Mouse (Mus musculus) G1E-ER4 (cell line): ENCODE measurements around the gene Itga9. TPM values are rescaled to one million over a fixed set of nuclear protein-coding genes. Genes with fewer than 3 reads are reported as not detected.

Experiments used
- GATA1 ChIP-seq: IDR thresholded peaks from one replicate; pipeline ENCODE4 v1.8.0; 2012; ENCODE audit warnings: low read length, inconsistent platforms
- polyA plus RNA-seq: library from polyadenylated mRNA; stranded (reverse); fragments of >175 nt; gene quantifications from 2 replicates; pipeline ENCODE4 v1.2.3, GENCODE M21; 2012

The Itga9 gene
- polyA plus RNA-seq, 1 experiment = not detected

DNA sequence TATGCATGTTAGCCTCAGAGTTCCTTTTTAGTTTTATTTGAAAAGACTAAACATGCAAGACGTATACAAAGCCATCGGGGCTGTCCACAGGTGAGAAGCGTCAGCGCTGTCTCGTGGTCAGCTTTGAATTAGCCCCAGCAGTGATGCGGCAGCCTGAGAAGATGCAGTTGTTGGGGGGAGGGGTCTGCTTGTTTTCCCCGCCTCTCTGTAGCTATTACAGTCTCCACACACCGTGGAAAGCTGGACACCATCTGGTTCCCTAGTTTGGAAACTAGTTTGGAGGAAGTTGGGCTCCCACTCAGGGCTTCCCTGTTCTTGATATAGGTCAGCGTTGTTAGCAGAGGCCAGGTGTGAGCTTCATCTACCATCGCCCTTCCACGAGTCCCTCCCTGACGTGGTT, 266.5 kb downstream of the Itga9 start:
- TF ChIP-seq GATA1 = no peak

DNA sequence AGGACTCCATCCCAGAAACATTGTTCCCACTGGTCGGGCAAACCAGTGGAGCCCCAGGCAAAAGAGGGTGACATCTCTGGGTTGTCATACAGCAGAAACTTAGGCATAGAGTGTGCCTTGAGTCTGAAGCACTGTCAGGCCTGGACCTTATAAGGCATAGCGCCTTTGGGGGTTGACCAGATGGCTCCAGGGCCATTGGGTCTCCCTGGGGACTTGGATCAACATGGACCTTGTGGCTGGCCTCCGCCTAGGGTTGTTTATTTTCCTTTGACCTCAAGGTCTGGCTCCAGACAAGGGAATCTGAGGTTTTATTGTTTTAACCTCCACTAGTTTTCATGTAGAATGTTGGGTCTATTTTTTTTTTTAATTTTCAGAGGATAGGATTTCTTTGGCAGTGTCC, 267.1 kb downstream of the Itga9 start:
- TF ChIP-seq GATA1 = no peak

DNA sequence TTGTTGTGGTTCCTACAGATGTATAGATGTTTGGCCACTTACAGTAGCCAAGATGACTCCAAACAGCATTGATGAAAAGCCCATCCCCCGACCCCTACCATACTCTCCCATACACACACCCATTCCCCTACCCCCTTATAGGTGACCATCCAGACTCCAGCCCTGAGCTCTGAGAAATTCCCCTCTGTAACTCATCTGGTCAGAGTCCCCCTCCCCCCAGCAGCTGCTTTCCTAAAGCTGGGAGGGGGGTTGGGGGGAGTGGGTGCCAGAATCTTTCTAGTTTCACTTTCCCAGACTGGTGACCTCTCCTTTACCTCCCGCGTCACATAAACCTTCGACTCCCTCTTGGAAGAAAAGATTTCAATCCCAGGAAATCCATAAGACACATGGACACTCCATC, 269.2 kb downstream of the Itga9 start:
- no peak for TF ChIP-seq GATA1

DNA sequence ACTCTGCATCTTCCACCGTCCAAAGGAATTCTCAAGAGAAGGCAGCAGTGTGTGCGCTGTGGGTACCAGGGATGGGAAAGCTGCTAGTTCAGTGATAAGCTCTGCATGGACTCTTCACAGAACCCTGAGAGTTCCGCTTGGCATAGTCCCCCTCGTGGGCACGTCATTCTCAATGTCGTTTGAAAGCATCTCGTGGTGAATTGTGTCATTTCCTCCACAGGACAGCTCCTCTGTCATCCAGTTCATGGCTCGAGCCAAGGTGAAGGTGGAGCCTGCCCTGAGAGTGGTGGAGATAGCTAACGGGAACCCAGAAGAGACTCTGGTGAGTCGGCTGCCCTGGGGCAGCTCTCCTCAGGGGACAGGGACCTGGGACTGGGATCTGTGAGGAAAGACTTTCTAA, 270.4 kb downstream of the Itga9 start:
- no peak for TF ChIP-seq GATA1

DNA sequence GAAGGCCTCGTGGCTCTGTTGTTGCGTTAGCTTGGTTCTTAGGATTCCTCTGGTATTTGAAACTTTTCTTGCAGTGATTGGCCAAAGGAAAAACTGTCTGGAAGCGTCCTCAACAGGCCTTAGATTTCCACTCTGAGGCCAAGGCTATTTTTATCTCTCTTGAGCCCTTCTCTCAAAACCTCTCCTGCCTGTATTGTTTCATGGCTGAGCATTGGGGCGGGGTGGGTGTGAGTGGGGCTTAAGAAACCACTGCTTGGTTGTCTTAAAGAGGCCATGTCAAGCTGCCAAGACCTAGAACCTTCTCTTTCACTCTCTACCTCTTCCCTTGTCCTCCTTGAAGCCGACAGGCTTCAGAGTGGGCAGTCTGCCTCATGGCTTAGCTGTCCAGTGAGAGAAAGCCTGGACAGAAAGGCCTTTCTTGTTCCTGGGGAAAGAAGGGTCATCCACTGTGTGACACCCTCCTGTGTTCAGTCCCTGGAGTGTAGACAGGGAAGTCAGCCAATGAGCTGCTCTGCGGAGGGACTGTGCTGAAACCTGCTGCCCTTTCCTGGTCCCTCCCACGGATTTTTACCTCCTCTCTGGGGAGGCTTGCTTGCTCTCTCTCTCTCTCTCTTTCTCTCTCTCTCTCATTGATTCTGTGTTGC, 271.0 kb downstream of the Itga9 start:
- TF ChIP-seq GATA1 = no peak

DNA sequence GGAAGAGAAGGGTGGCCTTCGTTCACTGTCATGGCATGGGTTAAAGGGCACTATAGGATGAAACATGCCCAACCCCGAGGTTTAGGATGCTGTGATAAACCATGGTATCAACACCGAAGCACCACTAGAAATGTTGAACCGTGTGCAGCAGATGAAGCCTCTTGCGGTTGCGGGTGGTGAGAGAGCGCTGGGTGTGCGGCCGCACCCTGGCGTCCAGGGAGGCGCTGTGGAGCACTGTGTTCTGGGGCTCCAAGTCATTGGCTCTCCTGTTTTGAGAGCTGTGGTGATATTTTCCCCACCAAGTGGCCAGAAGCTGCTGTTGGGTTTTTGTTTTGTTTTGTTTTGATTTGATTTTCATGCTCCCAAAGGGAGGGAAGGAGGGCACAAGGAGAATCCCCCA, 272.1 kb downstream of the Itga9 start:
- TF ChIP-seq GATA1 = no peak

DNA sequence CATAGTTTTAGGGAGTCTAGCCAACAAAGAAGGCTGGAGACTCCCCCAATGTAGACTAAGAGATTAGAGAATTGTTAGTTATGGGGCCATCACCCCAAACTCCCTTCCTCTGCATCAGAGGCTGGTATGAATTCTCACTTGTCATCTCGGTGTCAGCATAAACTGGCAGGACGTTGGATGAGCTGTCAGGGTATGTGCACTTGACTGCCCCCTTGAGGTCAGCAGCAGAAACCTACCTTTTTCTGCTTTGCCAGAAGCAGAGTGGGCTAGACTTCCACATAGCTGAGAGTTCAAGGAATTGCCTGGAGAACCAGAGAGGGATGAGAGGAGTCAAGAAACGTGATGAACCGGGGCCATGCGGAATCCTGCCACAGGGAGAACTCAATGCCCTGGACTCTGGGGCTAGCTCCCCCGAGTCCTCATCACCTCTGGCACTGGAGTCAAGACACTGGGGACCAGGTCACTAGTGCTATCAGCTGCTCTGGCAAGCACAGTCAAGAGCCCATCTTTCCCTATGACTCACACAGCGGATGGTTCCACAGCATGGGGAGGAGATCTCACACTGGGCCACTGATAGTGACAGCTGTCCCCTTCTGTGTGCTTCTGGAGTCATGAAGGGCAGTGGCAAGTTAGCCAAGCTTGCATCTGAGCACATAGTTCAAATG, 274.9 kb downstream of the Itga9 start:
- no peak for TF ChIP-seq GATA1

DNA sequence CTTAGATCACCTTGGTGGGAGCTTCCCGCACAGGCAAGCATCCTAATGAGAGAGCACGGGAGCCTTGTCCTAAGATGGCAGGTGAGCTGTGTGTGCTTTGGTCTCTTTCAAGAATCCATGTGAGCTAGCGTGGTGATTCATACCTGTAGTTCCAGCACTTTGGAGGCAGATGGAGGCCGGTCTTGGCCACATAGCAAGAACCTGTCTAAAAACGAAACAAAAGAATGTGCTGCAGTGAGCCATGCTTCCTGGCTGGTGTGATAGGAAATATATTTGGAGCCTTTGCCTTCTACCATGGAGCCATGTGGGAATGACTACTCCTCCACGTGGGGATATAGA, 275.4 kb downstream of the Itga9 start:
- no peak for TF ChIP-seq GATA1

DNA sequence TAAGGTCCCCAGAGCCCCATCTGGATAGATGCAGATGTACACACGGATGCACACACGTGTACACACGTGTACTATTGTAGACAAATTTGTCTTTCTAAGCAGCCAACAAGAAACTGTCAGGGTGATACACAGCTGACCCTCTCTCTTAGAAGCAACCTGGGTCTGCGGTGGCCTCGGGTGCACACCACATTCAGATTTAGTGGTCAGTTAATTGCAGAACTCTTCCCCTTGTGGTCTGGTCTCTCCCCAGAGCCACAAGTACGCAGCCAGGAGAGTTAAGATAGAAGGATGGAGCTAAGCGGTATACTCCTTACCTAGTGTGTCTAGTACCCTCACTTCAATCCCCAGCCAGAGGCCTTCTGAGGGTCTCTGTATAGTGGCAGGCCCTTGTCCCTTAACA, 276.7 kb downstream of the Itga9 start:
- TF ChIP-seq GATA1 = no peak

DNA sequence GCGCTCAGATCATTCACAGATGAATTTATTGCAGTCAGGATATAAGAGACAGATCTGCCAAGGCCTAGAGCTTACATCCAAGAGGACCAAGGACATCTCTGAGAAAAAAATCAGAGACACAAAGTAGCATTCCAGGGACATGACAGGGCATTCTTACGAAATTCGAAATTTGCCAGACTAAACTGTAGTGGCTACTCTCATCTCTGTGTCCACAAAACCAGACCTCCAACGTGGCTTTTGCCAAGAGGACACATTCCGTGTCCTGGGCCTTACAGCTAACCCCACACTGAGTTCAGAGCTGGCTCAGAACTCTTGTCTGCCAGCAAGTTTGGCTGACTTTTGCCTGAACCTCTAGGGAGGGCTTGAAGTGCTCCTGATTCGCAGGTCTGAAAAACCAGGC, 279.3 kb downstream of the Itga9 start:
- no peak for TF ChIP-seq GATA1

DNA sequence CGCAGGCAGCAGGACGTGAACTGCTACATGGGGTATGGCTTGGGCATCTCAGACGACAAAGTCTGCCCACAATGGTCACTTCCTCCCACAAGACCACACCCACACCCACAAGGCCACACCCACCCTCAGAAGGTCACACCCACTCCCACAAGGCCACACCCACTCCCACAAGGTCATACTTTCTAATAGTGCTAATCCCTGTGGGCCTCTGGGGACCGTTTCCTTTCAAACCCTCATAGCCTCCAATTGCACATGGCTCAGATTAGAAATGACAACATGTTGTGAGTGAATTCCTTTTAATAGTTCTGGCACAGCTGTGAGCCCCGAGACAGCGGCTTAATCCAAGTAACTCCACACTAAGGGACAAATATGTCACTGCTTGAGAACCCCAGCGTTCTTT, 280.7 kb downstream of the Itga9 start:
- no peak for TF ChIP-seq GATA1

DNA sequence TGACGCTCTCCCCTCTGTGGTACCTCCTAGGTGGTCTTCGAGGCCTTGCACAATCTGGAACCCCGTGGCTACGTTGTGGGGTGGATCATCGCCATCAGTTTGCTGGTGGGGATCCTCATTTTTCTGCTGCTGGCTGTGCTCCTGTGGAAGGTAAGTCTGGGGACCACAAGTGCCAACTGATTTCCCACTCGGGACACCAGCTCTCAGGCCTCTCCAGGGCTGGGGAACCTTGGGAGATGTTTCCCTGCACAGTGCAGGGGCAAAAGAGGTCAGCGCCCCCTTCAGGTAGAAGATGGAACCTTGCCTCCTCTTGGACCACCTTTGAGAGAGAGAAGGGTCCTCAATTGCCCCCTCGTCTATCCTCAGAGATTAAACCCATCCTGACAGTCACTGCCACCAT, 281.2 kb downstream of the Itga9 start:
- no peak for TF ChIP-seq GATA1

DNA sequence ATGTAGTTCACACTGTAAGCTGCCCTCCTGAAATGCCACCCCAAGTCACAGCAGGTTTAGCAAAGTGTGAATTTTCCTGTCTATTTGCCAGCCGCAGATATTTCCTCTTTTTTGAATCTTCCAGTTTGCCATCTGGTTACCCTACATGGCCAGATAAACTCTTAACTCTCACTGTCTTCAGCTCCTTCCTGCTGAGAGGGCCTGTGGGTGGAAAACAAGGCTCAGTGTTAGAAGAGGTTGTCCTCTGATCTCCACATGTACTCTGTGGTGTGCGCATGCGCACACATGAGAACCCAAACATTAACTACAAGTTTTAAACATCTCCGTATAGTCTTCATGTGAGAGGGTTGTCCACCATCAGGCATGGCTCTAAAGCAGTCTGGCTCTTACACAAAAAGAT, 283.7 kb downstream of the Itga9 start:
- TF ChIP-seq GATA1 = no peak

DNA sequence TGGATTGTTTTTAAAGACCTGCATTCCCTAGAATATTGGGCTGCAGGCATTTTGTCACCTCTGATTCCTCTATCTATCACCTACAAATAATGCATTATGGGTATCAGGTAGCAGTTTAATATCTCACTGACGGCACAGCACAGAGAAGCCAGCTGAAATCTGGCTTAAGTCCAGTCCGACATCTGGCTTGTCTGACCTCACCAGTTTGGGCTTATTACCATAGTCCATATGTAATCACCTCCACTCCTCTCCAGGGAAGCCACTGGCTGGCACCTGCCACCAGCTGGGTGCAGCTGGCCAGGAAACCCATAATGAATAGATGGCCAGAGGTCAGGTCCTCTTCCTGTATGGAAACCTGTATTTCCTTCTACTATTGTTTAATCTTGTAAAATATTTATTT, 284.2 kb downstream of the Itga9 start:
- no peak for TF ChIP-seq GATA1

DNA sequence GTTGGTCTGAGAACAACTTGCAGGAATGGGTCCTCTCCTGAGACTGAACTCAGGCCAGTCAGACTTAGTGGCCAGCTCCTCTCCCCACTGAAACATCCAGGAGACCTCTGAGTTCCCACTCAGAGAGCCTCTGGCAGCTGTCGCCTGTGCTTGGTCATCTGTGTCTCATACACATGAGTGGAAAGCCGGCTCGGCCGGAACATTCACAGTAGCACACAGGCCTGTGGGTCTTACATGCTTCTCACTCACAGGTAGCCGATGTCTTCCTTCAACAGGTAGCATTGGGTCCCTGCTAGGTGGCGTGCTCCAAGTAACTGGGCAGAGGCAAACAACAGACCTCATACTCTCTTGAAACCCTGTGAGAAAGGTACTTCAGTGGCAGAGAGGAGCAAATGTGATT, 284.6 kb downstream of the Itga9 start:
- no peak for TF ChIP-seq GATA1

DNA sequence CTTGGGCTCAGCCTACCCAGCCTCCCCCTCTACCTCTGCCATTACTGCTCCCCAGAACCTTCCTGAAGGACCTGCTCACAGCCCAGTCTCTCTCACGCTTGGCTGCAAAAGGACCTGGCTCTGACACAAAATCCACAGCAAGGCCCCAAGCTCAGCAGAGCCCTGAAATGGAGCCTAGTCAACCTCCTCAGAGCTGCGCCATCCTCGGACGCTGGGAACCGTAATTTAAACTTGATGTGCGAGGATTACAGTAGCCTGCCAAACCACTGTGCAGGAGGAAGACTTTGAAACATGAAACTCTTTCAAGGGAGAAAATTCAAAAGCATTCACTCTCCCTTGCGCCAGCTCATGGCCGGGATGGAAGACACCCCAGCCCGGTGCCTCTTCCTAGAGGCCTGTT, 285.1 kb downstream of the Itga9 start:
- TF ChIP-seq GATA1 = no peak

DNA sequence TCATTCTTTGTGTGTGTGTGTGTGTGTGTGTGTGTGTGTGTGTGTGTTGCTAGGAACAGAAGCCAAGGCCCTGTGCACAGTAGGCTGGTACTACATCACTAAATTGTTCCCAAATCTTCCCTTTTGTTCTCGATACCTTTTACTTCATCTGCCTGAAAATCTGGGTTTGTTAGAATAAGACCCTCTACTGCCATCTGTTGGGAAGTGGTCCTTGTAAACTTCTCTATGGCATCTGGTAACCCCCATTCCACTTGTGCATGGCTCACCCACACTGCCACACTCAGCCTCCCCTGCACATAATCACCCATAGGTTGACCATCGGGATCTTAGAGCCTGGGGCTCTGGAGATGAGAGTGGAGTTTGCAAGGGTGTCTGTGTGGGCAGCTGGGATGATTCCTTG, 288.6 kb downstream of the Itga9 start:
- TF ChIP-seq GATA1 = no peak

DNA sequence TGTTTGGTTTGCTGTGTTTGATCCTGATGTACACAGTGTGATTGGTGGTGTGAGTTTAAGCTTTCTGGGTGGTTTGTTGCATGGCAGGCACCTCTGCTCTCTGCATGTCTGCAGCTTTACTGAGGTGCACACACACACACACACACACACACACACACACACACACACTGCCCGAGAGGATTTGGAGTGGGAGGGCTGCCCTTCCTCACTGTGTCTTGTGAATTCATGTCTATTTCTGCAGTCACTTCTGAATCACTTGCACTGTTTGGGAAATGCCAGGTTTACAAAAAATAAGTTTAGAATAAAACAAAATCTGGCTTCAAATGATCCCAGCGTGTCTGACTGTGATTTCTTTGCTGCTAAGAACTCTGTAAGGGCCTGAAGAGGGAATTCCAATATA, 294.2 kb downstream of the Itga9 start:
- TF ChIP-seq GATA1 = no peak

DNA sequence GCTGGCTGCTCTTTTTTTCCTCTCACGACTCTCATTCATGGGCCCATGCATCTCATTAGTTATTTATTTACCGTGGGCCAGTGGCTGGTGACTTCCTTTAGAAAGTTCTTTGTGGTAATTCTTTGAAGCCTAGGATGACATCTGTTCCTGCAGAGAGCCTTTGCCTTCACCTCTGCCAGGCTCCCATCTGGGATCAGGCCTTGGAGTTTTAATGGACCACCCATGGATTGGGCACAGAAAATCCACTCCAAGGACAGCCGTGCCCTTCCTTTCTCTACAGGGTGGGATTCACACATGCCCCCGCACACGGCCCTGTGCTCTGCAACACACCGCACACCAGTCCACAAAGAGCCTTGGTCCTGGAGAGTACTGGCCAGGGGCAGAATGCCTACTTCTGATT, 295.4 kb downstream of the Itga9 start:
- no peak for TF ChIP-seq GATA1
